Mouse (Mus musculus) adrenal gland, postnatal 10 days (tissue): ENCODE measurements at regions not wholly inside any gene's neighbourhood (a gene's known extent, or its start where the extent isn't known, plus 50 kb on each side); places are given as distances from the start of the nearest gene placed in this dataset.
"Not testable (repeated sequence)": the region's sequence is repeated elsewhere in the genome, so short reads cannot be mapped to it uniquely, and the experiment has no call there.

Experiments used
- DNase-seq: peaks from one replicate; pipeline ENCODE4 v3.0.0; 2021; ENCODE audit warnings: mixed read lengths

- DNase-seq, result no peak
Observed at GRCm38 (mm10) chr12:107160137-107160536, 328.3 kb upstream of the 3110018I06Rik start.

GRCm38 (mm10) chr12:107160628-107161027 is 327.8 kb upstream of the 3110018I06Rik start:
- DNase-seq, result no peak

GRCm38 (mm10) chr12:107170926-107171325 is 317.5 kb upstream of the 3110018I06Rik start:
- no peak for DNase-seq

GRCm38 (mm10) chr12:107171676-107172075 is 316.8 kb upstream of the 3110018I06Rik start:
- DNase-seq, result no peak

GRCm38 (mm10) chr12:107178676-107179075 is 309.8 kb upstream of the 3110018I06Rik start:
- peak; percentile 24 for DNase-seq

- no peak for DNase-seq
Observed at GRCm38 (mm10) chr12:107180501-107180900, 307.9 kb upstream of the 3110018I06Rik start.

GRCm38 (mm10) chr12:107181291-107181690 is 307.1 kb upstream of the 3110018I06Rik start:
- no peak for DNase-seq

- no peak for DNase-seq
Observed at GRCm38 (mm10) chr12:107182091-107182655, 306.3 kb upstream of the 3110018I06Rik start.

GRCm38 (mm10) chr12:107183283-107183682 is 305.1 kb upstream of the 3110018I06Rik start:
- no peak for DNase-seq

- DNase-seq, result no peak
Observed at GRCm38 (mm10) chr12:107184426-107184825, 304.0 kb upstream of the 3110018I06Rik start.

- DNase-seq, result no peak
Observed at GRCm38 (mm10) chr12:107186361-107186760, 302.1 kb upstream of the 3110018I06Rik start.

GRCm38 (mm10) chr12:107188055-107188454 is 300.4 kb upstream of the 3110018I06Rik start:
- DNase-seq, result no peak

- DNase-seq, result no peak
Observed at GRCm38 (mm10) chr12:107198389-107199018, 289.9 kb upstream of the 3110018I06Rik start.

GRCm38 (mm10) chr12:107200903-107201302 is 287.5 kb upstream of the 3110018I06Rik start:
- no peak for DNase-seq

- DNase-seq, result not testable (repeated sequence)
Observed at GRCm38 (mm10) chr12:107208826-107209225, 279.6 kb upstream of the 3110018I06Rik start.

GRCm38 (mm10) chr12:107212826-107213225 is 275.6 kb upstream of the 3110018I06Rik start:
- DNase-seq, result no peak

GRCm38 (mm10) chr12:107216119-107216518 is 272.3 kb upstream of the 3110018I06Rik start:
- no peak for DNase-seq

- no peak for DNase-seq
Observed at GRCm38 (mm10) chr12:107221276-107221970, 267.0 kb upstream of the 3110018I06Rik start.

GRCm38 (mm10) chr12:107222106-107222505 is 266.3 kb upstream of the 3110018I06Rik start:
- DNase-seq, result no peak

- DNase-seq, result no peak
Observed at GRCm38 (mm10) chr12:107230097-107230496, 258.3 kb upstream of the 3110018I06Rik start.

- no peak for DNase-seq
Observed at GRCm38 (mm10) chr12:107231629-107232028, 256.8 kb upstream of the 3110018I06Rik start.

- DNase-seq, result no peak
Observed at GRCm38 (mm10) chr12:107250747-107251470, 237.5 kb upstream of the 3110018I06Rik start.

GRCm38 (mm10) chr12:107251981-107252380 is 236.5 kb upstream of the 3110018I06Rik start:
- DNase-seq, result no peak
